Mouse (Mus musculus) embryonic facial prominence, embryonic 15.5 days (tissue): ENCODE measurements around the gene Slc23a3. TPM values are rescaled to one million over a fixed set of nuclear protein-coding genes. Genes with fewer than 3 reads are reported as not detected.

Experiments
- ATAC-seq: fragments of 200-750 bp; cut with Nextera tagmentation; 2 replicates; pipeline ENCODE4 v1.8.0; 2017; ENCODE audit warnings: low read depth, moderate TSS enrichment; ENCODE audit not compliant: insufficient number of reproducible peaks, low FRiP score, low TSS enrichment
- H3K27ac ChIP-seq: fragments of 300-500 bp; sonication (generic); replicated peaks from 2 replicates; pipeline ENCODE4 v1.5.1; 2015; ENCODE audit warnings: mild to moderate bottlenecking, inconsistent platforms
- H3K27me3 ChIP-seq: fragments of 300-500 bp; sonication (generic); 2 replicates; pipeline ENCODE4 v1.6.1; 2015; ENCODE audit warnings: inconsistent platforms
- H3K36me3 ChIP-seq: fragments of 300-500 bp; sonication (generic); 2 replicates; pipeline ENCODE4 v1.6.1; 2015; ENCODE audit warnings: mild to moderate bottlenecking, inconsistent platforms
- H3K4me1 ChIP-seq: fragments of 300-500 bp; sonication (generic); 2 replicates; pipeline ENCODE4 v1.6.1; 2015; ENCODE audit warnings: inconsistent platforms
- H3K4me2 ChIP-seq: fragments of 300-500 bp; sonication (generic); replicated peaks from 2 replicates; pipeline ENCODE4 v1.6.1; 2015; ENCODE audit warnings: mild to moderate bottlenecking, inconsistent platforms
- H3K4me3 ChIP-seq: fragments of 300-500 bp; sonication (generic); replicated peaks from 2 replicates; pipeline ENCODE4 v1.5.1; 2015; ENCODE audit warnings: mild to moderate bottlenecking, inconsistent platforms
- H3K9ac ChIP-seq: fragments of 300-500 bp; sonication (generic); 2 replicates; pipeline ENCODE4 v1.6.1; 2015; ENCODE audit warnings: inconsistent platforms
- H3K9me3 ChIP-seq: fragments of 300-500 bp; sonication (generic); replicated peaks from 2 replicates; pipeline ENCODE4 v1.6.1; 2016; ENCODE audit warnings: inconsistent platforms
- WGBS: fragments of 180-500 bp; shearing (Covaris S2); methylation state at CpG from one replicate; pipeline ENCODE4 v1.1.7; 2015; 5-methylcytosine and 5-hydroxymethylcytosine counted together
- polyA plus RNA-seq: library from polyadenylated mRNA; unstranded; fragments of >200 nt; fragmentation: Nextera tagmentation; extraction: Ambion mirVana; gene quantifications from 2 replicates; pipeline ENCODE4 v1.2.1, GENCODE M21; 2015

Slc23a3 gene
- 0.32 and 0.37 TPM in 2 replicates for polyA plus RNA-seq

- Histone ChIP-seq H3K4me3 (no peak within 1 kb of the TSS), H3K27ac (no peak within 1 kb of the TSS), H3K27me3 (no peaks in the 10 kb centered on the region), H3K36me3 (peaks cover 40% of the 10 kb centered on the region), H3K9me3 (no peaks in the 10 kb centered on the region), H3K4me2 (no peak within 1 kb of the TSS), H3K4me1 (0 out of 2 replicates have a peak, but pooled peaks cover 4% of the 10 kb centered on the region), H3K9ac (no peak within 1 kb of the TSS)
- 54% methylated on average over 12 of the region's 12 CpGs for WGBS
- ATAC-seq: no peak
Measured at GRCm38 (mm10) chr1:75133421-75134207, at the start of gene Slc23a3. TSS of gene Slc23a3 (minus strand) at chr1:75133890.

GRCm38 (mm10) chr1:75182160-75182559 lies 48.5 kb upstream of the Slc23a3 start:
- Histone ChIP-seq H3K4me1 (peaks cover 20% of the 10 kb centered on the region), H3K27me3 (no peaks in the 10 kb centered on the region), H3K36me3 (peaks cover 61% of the 10 kb centered on the region), H3K9ac (no peak overlapping the region), H3K4me2 (no peak overlapping the region), H3K27ac (no peak overlapping the region), H3K4me3 (no peak overlapping the region), H3K9me3 (no peaks in the 10 kb centered on the region)
- WGBS: 70% methylated on average over 4 of the region's 4 CpGs
- ATAC-seq: no peak

- no peaks in the 10 kb centered on the region for H3K9me3 ChIP-seq
- H3K27me3 ChIP-seq: no peaks in the 10 kb centered on the region
- no peak overlapping the region for H3K27ac ChIP-seq
- H3K36me3 ChIP-seq: peaks cover 59% of the 10 kb centered on the region
- H3K4me3 ChIP-seq: no peak overlapping the region
- no peak for ATAC-seq
- no peak overlapping the region for H3K4me2 ChIP-seq
- 75% methylated on average over 4 of the region's 4 CpGs for WGBS
- H3K4me1 ChIP-seq: peaks cover 20% of the 10 kb centered on the region
- H3K9ac ChIP-seq: no peak overlapping the region
Measured at GRCm38 (mm10) chr1:75181377-75181870, 47.7 kb upstream of the Slc23a3 start.

GRCm38 (mm10) chr1:75180741-75181140 lies 47.1 kb upstream of the Slc23a3 start:
- H3K27me3 ChIP-seq: no peaks in the 10 kb centered on the region
- peaks cover 59% of the 10 kb centered on the region for H3K36me3 ChIP-seq
- no peak overlapping the region for H3K9ac ChIP-seq
- H3K27ac ChIP-seq: no peak overlapping the region
- no peaks in the 10 kb centered on the region for H3K9me3 ChIP-seq
- WGBS: 30% methylated on average over 7 of the region's 7 CpGs
- H3K4me2 ChIP-seq: peak overlapping the region; percentile 92
- no peak for ATAC-seq
- H3K4me3 ChIP-seq: peak overlapping the region; percentile 51; the same call in 1 of the 2 replicates
- peaks cover 20% of the 10 kb centered on the region for H3K4me1 ChIP-seq

- H3K9ac ChIP-seq: peak within 1 kb of the TSS; percentile 44
- peak; percentile 91 for ATAC-seq
- peak within 1 kb of the TSS; percentile 92 for H3K4me2 ChIP-seq
- no peaks in the 10 kb centered on the region for H3K9me3 ChIP-seq
- under 1% methylated on average over 31 of the region's 31 CpGs for WGBS
- no peaks in the 10 kb centered on the region for H3K27me3 ChIP-seq
- peaks cover 59% of the 10 kb centered on the region for H3K36me3 ChIP-seq
- 0 out of 2 replicates have a peak within 1 kb of the TSS, but pooled peaks have one; percentile 12 for H3K27ac ChIP-seq
- H3K4me3 ChIP-seq: peak within 1 kb of the TSS; percentile 51
- H3K4me1 ChIP-seq: peaks cover 20% of the 10 kb centered on the region
Measured at GRCm38 (mm10) chr1:75180105-75180590, 46.5 kb upstream of the Slc23a3 start, which contains the start of gene Abcb6. TSS of gene Abcb6 (minus strand) at chr1:75180392.

- peak overlapping the region; percentile 44 for H3K9ac ChIP-seq
- peak overlapping the region; percentile 51 for H3K4me3 ChIP-seq
- H3K27ac ChIP-seq: 0 out of 2 replicates have a peak overlapping the region, but pooled peaks have one; percentile 12
- peaks cover 57% of the 10 kb centered on the region for H3K36me3 ChIP-seq
- H3K9me3 ChIP-seq: no peaks in the 10 kb centered on the region
- H3K4me2 ChIP-seq: peak overlapping the region; percentile 92
- H3K4me1 ChIP-seq: peaks cover 20% of the 10 kb centered on the region
- H3K27me3 ChIP-seq: no peaks in the 10 kb centered on the region
- 7% methylated on average over 23 of the region's 23 CpGs for WGBS
- peak; percentile 25 for ATAC-seq
Measured at GRCm38 (mm10) chr1:75179334-75180104, 45.8 kb upstream of the Slc23a3 start.

- H3K36me3 ChIP-seq: peaks cover 35% of the 10 kb centered on the region
- peaks cover 14% of the 10 kb centered on the region for H3K4me1 ChIP-seq
- WGBS: under 1% methylated on average over 59 of the region's 59 CpGs
- H3K9ac ChIP-seq: peak within 1 kb of the TSS; percentile 51
- no peaks in the 10 kb centered on the region for H3K9me3 ChIP-seq
- no peaks in the 10 kb centered on the region for H3K27me3 ChIP-seq
- peak within 1 kb of the TSS; percentile 71 for H3K4me2 ChIP-seq
- peak; percentile 98 for ATAC-seq
- peak within 1 kb of the TSS; percentile 89 for H3K27ac ChIP-seq
- H3K4me3 ChIP-seq: peak within 1 kb of the TSS; percentile 67
Measured at GRCm38 (mm10) chr1:75168472-75169464, 35.1 kb upstream of the Slc23a3 start, which contains the start of gene Zfand2b. TSS of gene Zfand2b (plus strand) at chr1:75168646.

- 0 out of 2 replicates have a peak overlapping the region, but pooled peaks have one; percentile 51 for H3K9ac ChIP-seq
- peak overlapping the region; percentile 89 for H3K27ac ChIP-seq
- peaks cover 28% of the 10 kb centered on the region for H3K36me3 ChIP-seq
- no peaks in the 10 kb centered on the region for H3K27me3 ChIP-seq
- H3K4me2 ChIP-seq: peak overlapping the region; percentile 71
- peaks cover 14% of the 10 kb centered on the region for H3K4me1 ChIP-seq
- peak; percentile 22; the same call in 1 of the 2 replicates for ATAC-seq
- 9% methylated on average over 7 of the region's 7 CpGs for WGBS
- H3K9me3 ChIP-seq: no peaks in the 10 kb centered on the region
- H3K4me3 ChIP-seq: peak overlapping the region; percentile 67
Measured at GRCm38 (mm10) chr1:75168093-75168471, 34.4 kb upstream of the Slc23a3 start.

GRCm38 (mm10) chr1:75160256-75160617 lies 26.5 kb upstream of the Slc23a3 start:
- ATAC-seq: no peak
- H3K4me1 ChIP-seq: no peaks in the 10 kb centered on the region
- no peak overlapping the region for H3K27ac ChIP-seq
- no peak overlapping the region for H3K9ac ChIP-seq
- no peak overlapping the region for H3K4me2 ChIP-seq
- no peak overlapping the region for H3K4me3 ChIP-seq
- WGBS: 80% methylated on average over 4 of the region's 4 CpGs
- no peaks in the 10 kb centered on the region for H3K36me3 ChIP-seq
- no peaks in the 10 kb centered on the region for H3K27me3 ChIP-seq
- H3K9me3 ChIP-seq: no peaks in the 10 kb centered on the region

- no peaks in the 10 kb centered on the region for H3K27me3 ChIP-seq
- no peak overlapping the region for H3K4me2 ChIP-seq
- no peak overlapping the region for H3K4me3 ChIP-seq
- no peak for ATAC-seq
- 73% methylated on average over 5 of the region's 5 CpGs for WGBS
- no peaks in the 10 kb centered on the region for H3K4me1 ChIP-seq
- H3K36me3 ChIP-seq: no peaks in the 10 kb centered on the region
- no peak overlapping the region for H3K27ac ChIP-seq
- H3K9me3 ChIP-seq: no peaks in the 10 kb centered on the region
- no peak overlapping the region for H3K9ac ChIP-seq
Measured at GRCm38 (mm10) chr1:75159540-75160255, 26.0 kb upstream of the Slc23a3 start.
